Mouse (Mus musculus) CD4-positive naive resting alpha-beta T cell, adult 76 days (primary cell): ENCODE data around the gene Cdh3. TPM values are rescaled to one million over a fixed set of nuclear protein-coding genes. Genes with fewer than 3 reads are reported as not detected.

Experiments used
- total RNA-seq: library from RNA; stranded (reverse); gene quantifications from one replicate; pipeline ENCODE4 v1.2.4, GENCODE M21; 2023

Cdh3 gene
- not detected for total RNA-seq

DNA sequence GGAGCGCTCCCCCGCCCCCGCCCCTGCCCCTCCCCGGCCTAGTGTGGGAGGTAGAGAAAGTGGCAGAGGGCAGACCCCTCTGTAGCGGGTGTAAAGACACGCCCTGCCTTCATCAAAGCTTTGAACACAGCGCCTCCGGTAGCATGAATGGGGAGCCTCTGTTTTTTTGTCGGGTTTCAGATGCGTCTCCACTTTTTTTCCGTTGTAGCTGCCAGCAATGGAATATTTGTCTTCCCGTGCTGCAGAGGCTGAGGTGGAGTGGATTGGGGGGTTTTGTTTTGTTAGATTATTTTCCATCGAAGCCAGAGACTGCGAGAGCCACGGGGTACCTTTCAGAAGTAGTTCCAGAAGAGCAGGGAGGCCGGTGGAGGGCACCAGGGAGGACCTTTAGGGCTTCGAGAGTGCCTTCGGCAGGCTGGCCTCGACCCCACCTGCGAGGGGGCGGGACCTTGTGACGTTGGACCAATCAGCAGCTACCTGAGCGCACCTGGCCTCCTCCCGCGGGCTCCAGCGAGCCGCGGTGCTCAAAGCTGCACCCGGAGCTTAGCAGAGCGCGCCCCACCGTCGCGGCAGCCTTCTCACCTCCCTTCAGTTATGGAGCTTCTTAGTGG, at the start of gene Cdh3:
TSS of gene Cdh3 (plus strand) at position 527 of the 611 bp plus-strand sequence.

DNA sequence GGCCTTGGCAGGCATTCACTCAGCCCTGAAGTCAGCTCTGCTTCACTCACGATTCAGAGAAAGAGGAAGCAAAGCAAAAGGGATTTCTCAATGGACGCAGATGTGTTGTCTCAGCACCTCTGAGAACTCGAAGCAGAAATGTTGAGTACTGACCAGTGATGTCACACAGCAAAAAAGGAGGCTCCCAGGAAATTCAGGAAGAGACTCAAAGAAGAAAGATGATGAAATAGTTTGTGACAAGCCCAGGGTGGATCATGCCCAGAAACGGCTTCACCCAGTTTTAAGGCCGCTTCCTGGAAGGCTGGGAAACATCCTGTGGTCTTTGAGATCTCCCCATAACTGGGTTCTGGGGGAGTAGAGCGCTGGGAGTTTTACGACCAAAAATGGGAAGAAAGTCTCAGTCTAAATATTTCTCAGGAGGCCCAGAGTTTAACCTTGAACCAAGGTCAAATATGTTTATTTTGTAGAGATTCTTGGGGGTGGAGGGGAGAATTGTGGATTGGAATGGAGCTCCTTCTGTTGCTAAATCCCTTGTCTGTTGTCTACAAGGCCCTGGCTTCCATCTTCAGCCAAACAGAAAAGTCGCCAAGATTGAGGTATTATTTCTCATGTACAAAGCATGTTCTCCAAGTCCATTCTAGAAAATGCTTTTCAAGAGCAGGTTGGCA, 10.5 kb upstream of the Cdh3 start, which contains the start of gene 6030452D12Rik:
TSS of gene 6030452D12Rik (plus strand) at position 505 of the 668 bp plus-strand sequence.

DNA sequence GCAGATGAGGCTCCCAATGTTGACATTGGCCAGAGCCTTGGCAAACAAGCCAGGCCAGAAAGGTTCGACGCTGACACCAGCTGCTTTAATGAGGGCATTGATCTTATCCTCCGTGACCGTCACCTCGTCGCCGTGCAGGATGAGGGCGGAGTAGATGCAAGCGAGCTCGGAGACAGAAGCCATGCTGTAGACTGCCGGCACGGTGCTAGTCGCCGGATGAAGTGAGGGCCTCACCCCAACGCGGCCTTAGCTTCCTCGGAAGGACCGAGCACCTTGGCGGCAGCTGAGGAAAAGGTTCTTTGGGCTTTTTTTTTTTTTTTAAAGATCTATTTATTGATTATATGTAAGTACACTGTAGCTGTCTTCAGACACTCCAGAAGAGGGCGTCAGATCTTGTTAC, 62.5 kb downstream of the Cdh3 start, which contains the start of gene Gm10073:
TSS of gene Gm10073 (minus strand) at position 294 of the 400 bp plus-strand sequence.

DNA sequence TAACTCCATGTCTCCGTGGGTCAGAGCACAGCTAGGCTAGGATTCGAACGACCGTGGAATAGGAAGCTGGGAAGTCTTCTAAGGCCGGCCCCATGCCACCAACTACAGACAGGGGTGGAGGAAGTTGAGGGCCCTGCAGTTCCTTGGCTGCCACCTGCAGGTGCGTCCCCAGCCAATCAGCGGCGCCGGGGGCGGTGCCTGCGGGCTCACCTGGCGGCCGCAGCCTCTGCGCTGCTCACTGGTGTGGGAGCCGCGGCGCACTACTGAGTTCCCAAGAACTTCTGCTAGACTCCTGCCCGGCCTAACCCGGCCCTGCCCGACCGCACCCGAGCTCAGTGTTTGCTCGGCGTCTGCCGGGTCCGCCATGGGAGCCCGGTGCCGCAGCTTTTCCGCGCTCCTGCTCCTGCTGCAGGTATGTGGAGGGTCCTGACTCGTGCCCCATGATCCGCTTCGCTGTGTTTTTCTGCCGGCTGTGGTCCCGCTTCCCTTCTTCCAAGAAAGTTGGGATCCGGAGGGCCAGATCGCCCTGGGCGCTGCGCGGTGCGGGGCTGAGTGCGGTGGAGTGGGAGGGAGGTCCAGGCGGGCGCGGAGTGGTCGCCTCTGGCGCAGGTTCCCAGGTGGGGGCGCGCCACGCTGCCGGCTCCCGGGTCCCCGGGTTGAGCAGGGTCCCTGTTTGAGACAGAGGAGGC, 92.6 kb downstream of the Cdh3 start, which contains the start of gene Cdh1:
TSS of gene Cdh1 (plus strand) at position 221 of the 689 bp plus-strand sequence.

Other genes starting within 250 kb of the Cdh3 start
- gene Smpd3, start 172.9 kb upstream of the Cdh3 start, total RNA-seq = 0.32 TPM
- 5.9 TPM for gene Zfp90, start 95.6 kb upstream of the Cdh3 start, total RNA-seq
- not detected for gene 6030452D12Rik, start 10.4 kb upstream of the Cdh3 start, total RNA-seq
- gene Gm10073, start 62.6 kb downstream of the Cdh3 start, total RNA-seq = 147 TPM
- 1.8 TPM for gene Cdh1, start 92.5 kb downstream of the Cdh3 start, total RNA-seq
- 20.6 TPM for gene Tango6, start 172.2 kb downstream of the Cdh3 start, total RNA-seq